In the genomic region with DNA sequence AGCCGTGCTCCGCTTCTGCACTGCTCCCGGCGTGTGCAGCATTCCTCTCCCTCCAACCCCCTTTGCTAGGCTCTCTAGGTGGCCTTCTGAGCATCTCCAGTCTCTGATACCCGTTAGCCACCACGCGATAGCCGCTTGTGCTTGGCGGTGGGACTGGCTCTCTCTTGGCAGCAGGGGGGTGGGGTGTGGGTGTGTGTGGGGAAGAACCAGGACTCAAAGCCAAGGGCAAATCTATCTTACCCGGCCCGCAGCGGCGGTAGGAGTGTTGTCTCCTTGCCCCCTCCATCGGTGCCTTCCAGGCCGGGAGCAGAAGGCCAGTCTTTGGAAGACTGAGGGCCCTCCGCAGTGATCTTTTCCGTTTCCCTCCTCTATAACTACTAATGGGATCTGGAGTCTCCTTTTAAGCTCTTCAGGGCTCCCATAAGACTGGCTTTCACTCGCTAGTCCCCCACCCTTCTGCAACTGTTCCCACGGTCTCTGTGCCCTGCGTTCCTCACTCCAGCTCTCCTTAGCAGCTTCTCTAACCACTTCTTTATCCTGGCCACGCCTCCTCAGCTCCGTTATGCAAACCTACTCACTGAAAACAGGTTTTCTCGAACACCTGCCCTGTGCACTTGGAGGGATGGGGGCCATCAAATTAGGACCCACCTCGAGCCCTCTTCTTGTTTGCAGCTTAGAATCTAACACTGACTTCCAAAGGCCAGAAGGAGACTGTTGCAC, we compare ENCODE assay signal across 18 mouse cellular contexts. TPM values are rescaled to one million over a fixed set of nuclear protein-coding genes. Genes with fewer than 3 reads are reported as not detected.
DNase-seq lines count a peak whose midpoint lies in the region; ATAC-seq lines count a peak whose summit lies in the region.
"Had no signal": no experiment of that assay in that cellular context is flagged by ENCODE, and none has a peak within 500 bp of the region (broad histone marks: within the 10 kb centered on the region; RNA-seq: fewer than 3 reads in every experiment).

No protein-coding gene starts in this region.

- peaks cover 2% of the 10 kb centered on the region; the same call in 1 of the 2 replicates for H3K4me1 ChIP-seq in forebrain, embryonic 11.5 days (replicated peaks; ENCODE audit: control insufficient read depth, insufficient read depth, low read length)
- H3K4me1 ChIP-seq in forebrain, embryonic 10.5 days = peaks cover 10% of the 10 kb centered on the region
- no peaks in the 10 kb centered on the region for H3K4me1 ChIP-seq in kidney, embryonic 16.5 days (ENCODE audit: insufficient read depth, low read length)
- H3K4me1 ChIP-seq: liver, embryonic 13.5 days had no signal

- H3K9ac ChIP-seq in forebrain, embryonic 11.5 days (ENCODE audit: low read length) = no peak overlapping the region
- no peak overlapping the region for H3K9ac ChIP-seq in kidney, embryonic 16.5 days (replicated peaks; ENCODE audit: low read length)
- H3K9ac ChIP-seq: heart, embryonic 15.5 days; liver, embryonic 13.5 days had no signal

- H3K4me3 ChIP-seq in forebrain, embryonic 11.5 days (ENCODE audit: low read depth, low read length) = no peak overlapping the region
- H3K4me3 ChIP-seq in forebrain, embryonic 10.5 days = no peak overlapping the region
- no peak overlapping the region for H3K4me3 ChIP-seq in kidney, embryonic 16.5 days (ENCODE audit: low read length)
- H3K4me3 ChIP-seq: erythroblast, embryonic 14.5 days; heart, embryonic 15.5 days; layer of hippocampus, adult 2 months; liver, embryonic 13.5 days had no signal

- DNase-seq in forebrain, embryonic 11.5 days (ENCODE audit: low spot score) = no peak
- DNase-seq in forebrain, embryonic 10.5 days (ENCODE audit: extremely low spot score, low spot score) = no peak
- no peak for DNase-seq in kidney, adult 11 months
- peak; percentile 69 for DNase-seq in neural tube, embryonic 10.5 days (ENCODE audit: extremely low spot score, low spot score)
- DNase-seq in frontal cortex, postnatal 36 days (ENCODE audit: low spot score in 2 of 2) = no peak
- DNase-seq in urinary bladder, postnatal 14 days (ENCODE audit: low spot score) = no peak
- DNase-seq: adrenal gland, postnatal 36 days; gastrocnemius, postnatal 36 days; kidney, adult 18-20 months; liver, embryonic 13.5 days; lung, postnatal 10 days; thymus, adult 2 months had no signal

- no peaks in the 10 kb centered on the region for H3K36me3 ChIP-seq in forebrain, embryonic 11.5 days (ENCODE audit: control insufficient read depth, insufficient read depth, low read length)
- H3K36me3 ChIP-seq in forebrain, embryonic 10.5 days (replicated peaks) = no peaks in the 10 kb centered on the region
- H3K36me3 ChIP-seq in kidney, embryonic 16.5 days (ENCODE audit: insufficient read depth, low read length) = no peaks in the 10 kb centered on the region
- H3K36me3 ChIP-seq: heart, embryonic 15.5 days; liver, embryonic 13.5 days had no signal

- no peak overlapping the region for H3K4me2 ChIP-seq in forebrain, embryonic 11.5 days (ENCODE audit: low read depth, low read length, severe bottlenecking)
- no peak overlapping the region for H3K4me2 ChIP-seq in kidney, embryonic 16.5 days (replicated peaks; ENCODE audit: low read depth, low read length)
- H3K4me2 ChIP-seq: heart, embryonic 15.5 days; liver, embryonic 13.5 days had no signal

- 0 out of 2 replicates have a peak, but pooled peaks have one; percentile 29 for ATAC-seq in forebrain, embryonic 11.5 days (replicated peaks; ENCODE audit: low FRiP score)
- peak; percentile 35; the same call in 1 of the 2 replicates for ATAC-seq in kidney, embryonic 16.5 days (ENCODE audit: low FRiP score, low TSS enrichment)
- ATAC-seq in granulocyte monocyte progenitor cell, adult 5-6 weeks (replicated peaks; ENCODE audit: poor library complexity, severe bottlenecking) = 0 out of 2 replicates have a peak, but pooled peaks have one; percentile 23

- no peak overlapping the region for H3K27ac ChIP-seq in forebrain, embryonic 11.5 days (ENCODE audit: low read depth, low read length)
- no peak overlapping the region for H3K27ac ChIP-seq in forebrain, embryonic 10.5 days
- no peak overlapping the region for H3K27ac ChIP-seq in kidney, embryonic 16.5 days (ENCODE audit: low read length)
- H3K27ac ChIP-seq: heart, embryonic 15.5 days; layer of hippocampus, adult 2 months; liver, embryonic 13.5 days had no signal

- WGBS in forebrain, embryonic 11.5 days = 1% methylated on average over 24 of the region's 24 CpGs
- under 1% methylated on average over 24 of the region's 24 CpGs for WGBS in forebrain, embryonic 10.5 days
- WGBS in kidney, embryonic 16.5 days = under 1% methylated on average over 24 of the region's 24 CpGs

- H3K27me3 ChIP-seq in forebrain, embryonic 11.5 days (ENCODE audit: control insufficient read depth, insufficient read depth, low read length) = peaks cover 87% of the 10 kb centered on the region
- peaks cover 99% of the 10 kb centered on the region for H3K27me3 ChIP-seq in forebrain, embryonic 10.5 days (ENCODE audit: poor library complexity, severe bottlenecking)
- H3K27me3 ChIP-seq in kidney, embryonic 16.5 days (ENCODE audit: insufficient read depth, low read length) = peaks cover 93% of the 10 kb centered on the region

- no peaks in the 10 kb centered on the region for H3K9me3 ChIP-seq in forebrain, embryonic 11.5 days (ENCODE audit: control insufficient read depth, low read length)
- H3K9me3 ChIP-seq in forebrain, embryonic 10.5 days = no peaks in the 10 kb centered on the region
- H3K9me3 ChIP-seq in kidney, embryonic 16.5 days (ENCODE audit: low read length) = no peaks in the 10 kb centered on the region
- H3K9me3 ChIP-seq: heart, embryonic 15.5 days; liver, embryonic 13.5 days had no signal

RNA-seq across cellular contexts. Expression of a gene that starts 19.5 kb away (rescaled TPM):
- polyA plus RNA-seq in forebrain, embryonic 11.5 days (2014; fragmentation: Nextera tagmentation; extraction: Ambion mirVana) = not detected in 2 replicates
- polyA plus RNA-seq in forebrain, embryonic 10.5 days (2016; fragmentation: Nextera tagmentation; extraction: Ambion mirVana) = not detected in 2 replicates
- not detected in 2 replicates for polyA plus RNA-seq in kidney, embryonic 16.5 days (2015; fragmentation: Nextera tagmentation; extraction: Ambion mirVana)
- not detected in 2 replicates for total RNA-seq in granulocyte monocyte progenitor cell, adult 5-6 weeks (2014; fragmentation: Nextera tagmentation)
- total RNA-seq in granulocyte monocyte progenitor cell, adult 5-6 weeks (2017) = not detected in 2 replicates
- total RNA-seq: common myeloid progenitor, adult 5-6 weeks; gastrocnemius, postnatal 36 days; layer of hippocampus, adult 2 months had no signal
- polyA plus RNA-seq: heart, embryonic 15.5 days; liver, embryonic 13.5 days had no signal

RNA-seq across cellular contexts. Expression of a gene that starts 35.9 kb away (rescaled TPM):
- 0.19 and 0.31 TPM in 2 replicates for polyA plus RNA-seq in forebrain, embryonic 11.5 days (2014; fragmentation: Nextera tagmentation; extraction: Ambion mirVana)
- 0.10 and 0.15 TPM in 2 replicates for polyA plus RNA-seq in forebrain, embryonic 10.5 days (2016; fragmentation: Nextera tagmentation; extraction: Ambion mirVana)
- 0.99 and 1.3 TPM in 2 replicates for polyA plus RNA-seq in kidney, embryonic 16.5 days (2015; fragmentation: Nextera tagmentation; extraction: Ambion mirVana)
- total RNA-seq in granulocyte monocyte progenitor cell, adult 5-6 weeks (2014; fragmentation: Nextera tagmentation) = not detected in 2 replicates
- total RNA-seq in granulocyte monocyte progenitor cell, adult 5-6 weeks (2017) = not detected in 2 replicates
- total RNA-seq: common myeloid progenitor, adult 5-6 weeks had no signal
- polyA plus RNA-seq: erythroblast, embryonic 14.5 days had no signal
